Comparison of ENCODE assay signal across 8 mouse cellular contexts in genomic region chr9:65826588-65827343, GRCm38 (mm10). TPM values are rescaled to one million over a fixed set of nuclear protein-coding genes. Genes with fewer than 3 reads are reported as not detected.
DNase-seq lines count a peak whose midpoint lies in the region; ATAC-seq and TF ChIP-seq lines count a peak whose summit lies in the region.

No protein-coding gene starts in this region.

- peak overlapping the region; percentile 89 for H3K4me3 ChIP-seq in embryonic facial prominence, embryonic 11.5 days (ENCODE audit: low read depth, low read length)
- H3K4me3 ChIP-seq in liver, embryonic 12.5 days, result peak overlapping the region; percentile 87
- H3K4me3 ChIP-seq in myocyte, result peak overlapping the region; percentile 51
- peak overlapping the region; percentile 88 for H3K4me3 ChIP-seq in stomach, embryonic 15.5 days (replicated peaks)

- H3K27me3 ChIP-seq in embryonic facial prominence, embryonic 11.5 days (ENCODE audit: control insufficient read depth, insufficient read depth, low read length), result no peaks in the 10 kb centered on the region
- H3K27me3 ChIP-seq in liver, embryonic 12.5 days (replicated peaks), result no peaks in the 10 kb centered on the region
- H3K27me3 ChIP-seq in myocyte (ENCODE audit: control insufficient read depth, insufficient read depth, insufficient read length), result no peaks in the 10 kb centered on the region
- no peaks in the 10 kb centered on the region for H3K27me3 ChIP-seq in stomach, embryonic 15.5 days (replicated peaks)

- no peaks in the 10 kb centered on the region for H3K36me3 ChIP-seq in embryonic facial prominence, embryonic 11.5 days (replicated peaks; ENCODE audit: control insufficient read depth, insufficient read depth, low read depth, low read length)
- no peaks in the 10 kb centered on the region for H3K36me3 ChIP-seq in liver, embryonic 12.5 days
- H3K36me3 ChIP-seq in myocyte (ENCODE audit: control insufficient read depth, insufficient read depth), result peaks cover 2% of the 10 kb centered on the region
- H3K36me3 ChIP-seq in stomach, embryonic 15.5 days, result no peaks in the 10 kb centered on the region

- peak overlapping the region; percentile 98 for H3K9ac ChIP-seq in embryonic facial prominence, embryonic 11.5 days (replicated peaks; ENCODE audit: low read length)
- H3K9ac ChIP-seq in liver, embryonic 12.5 days, result peak overlapping the region; percentile 93
- peak overlapping the region; percentile 93 for H3K9ac ChIP-seq in stomach, embryonic 15.5 days

- peak; percentile 44 for DNase-seq in CD4-positive, CD25-positive, alpha-beta regulatory T cell, adult 2 months (ENCODE audit: low read depth, low spot score)
- DNase-seq in adrenal gland, postnatal 25 days, result peak; percentile 19
- DNase-seq in embryonic facial prominence, embryonic 11.5 days (ENCODE audit: low spot score), result peak; percentile 67
- peak; percentile 57 to 61 for DNase-seq in heart, adult 9 months (ENCODE audit: low spot score in 2 of 2)
- DNase-seq in kidney, adult 8-10 months, result peak; percentile 46 to 48

- peak overlapping the region; percentile 99 for H3K27ac ChIP-seq in embryonic facial prominence, embryonic 11.5 days (replicated peaks; ENCODE audit: low read depth, low read length)
- peak overlapping the region; percentile 95 for H3K27ac ChIP-seq in liver, embryonic 12.5 days
- H3K27ac ChIP-seq in stomach, embryonic 15.5 days, result peak overlapping the region; percentile 99

- H3K4me2 ChIP-seq in embryonic facial prominence, embryonic 11.5 days (ENCODE audit: low read depth, low read length), result peak overlapping the region; percentile 76
- peak overlapping the region; percentile 92 for H3K4me2 ChIP-seq in liver, embryonic 12.5 days
- H3K4me2 ChIP-seq in myocyte (ENCODE audit: low read depth), result peak overlapping the region; percentile 94
- H3K4me2 ChIP-seq in stomach, embryonic 15.5 days, result peak overlapping the region; percentile 70

- H3ac ChIP-seq in myocyte (ENCODE audit: control insufficient read depth, insufficient read length), result peak overlapping the region; percentile 84

- peaks cover 7% of the 10 kb centered on the region; the same call in 1 of the 2 replicates for H3K4me1 ChIP-seq in embryonic facial prominence, embryonic 11.5 days (ENCODE audit: control insufficient read depth, insufficient read depth, low read length)
- H3K4me1 ChIP-seq in liver, embryonic 12.5 days, result peaks cover 66% of the 10 kb centered on the region
- H3K4me1 ChIP-seq in stomach, embryonic 15.5 days, result peaks cover 31% of the 10 kb centered on the region

- H3K9me3 ChIP-seq in embryonic facial prominence, embryonic 11.5 days (replicated peaks; ENCODE audit: control insufficient read depth, low read length), result no peaks in the 10 kb centered on the region
- no peaks in the 10 kb centered on the region for H3K9me3 ChIP-seq in liver, embryonic 12.5 days (replicated peaks)
- H3K9me3 ChIP-seq in stomach, embryonic 15.5 days, result no peaks in the 10 kb centered on the region

- no peak for TF ChIP-seq POLR2A in myocyte (IDR thresholded peaks at IDR 0.05; ENCODE audit: insufficient read length, low read depth)

- ATAC-seq in embryonic facial prominence, embryonic 11.5 days (replicated peaks; ENCODE audit: insufficient number of reproducible peaks, low FRiP score, low TSS enrichment, low read depth), result peak; percentile 41
- ATAC-seq in liver, embryonic 12.5 days, result peak; percentile 58
- peak; percentile 54 for ATAC-seq in stomach, embryonic 15.5 days (ENCODE audit: insufficient read depth, low FRiP score, low read depth)

- WGBS in embryonic facial prominence, embryonic 11.5 days, result under 1% methylated on average over 28 of the region's 31 CpGs
- under 1% methylated on average over 30 of the region's 31 CpGs for WGBS in liver, embryonic 12.5 days (ENCODE audit: insufficient replicate concordance)
- under 1% methylated on average over 28 of the region's 31 CpGs for WGBS in stomach, embryonic 15.5 days

- peaks cover 51% of the 10 kb centered on the region for H3K79me2 ChIP-seq in myocyte (ENCODE audit: control insufficient read depth, insufficient read depth)

TF ChIP-seq in myocyte, 11 proteins besides CTCF, POLR2A, EP300 and RAD21:
- TF ChIP-seq MAX (IDR thresholded peaks at IDR 0.05; ENCODE audit: low read depth), result no peak
- TF ChIP-seq E2F4 (IDR thresholded peaks at IDR 0.05; ENCODE audit: insufficient read depth), result no peak
- TF ChIP-seq MYOG (IDR thresholded peaks at IDR 0.05; ENCODE audit: control insufficient read depth in 1 of 3, insufficient read depth in 1 of 3, insufficient read length in 2 of 3, low read depth in 2 of 3), result no peak
- TF ChIP-seq TCF12 (IDR thresholded peaks at IDR 0.05; ENCODE audit: insufficient read depth, poor library complexity, severe bottlenecking), result no peak
- no peak for TF ChIP-seq CEBPB (IDR thresholded peaks at IDR 0.05; ENCODE audit: insufficient read depth, poor library complexity, severe bottlenecking)
- TF ChIP-seq SRF (IDR thresholded peaks at IDR 0.05; ENCODE audit: control insufficient read depth, insufficient read length, low read depth), result no peak
- TF ChIP-seq REST (IDR thresholded peaks at IDR 0.05; ENCODE audit: insufficient read depth, insufficient read length), result no peak
- TF ChIP-seq TCF3 (IDR thresholded peaks at IDR 0.05; ENCODE audit: insufficient read length, low read depth), result no peak
- TF ChIP-seq MYOD1 (IDR thresholded peaks at IDR 0.05; ENCODE audit: control insufficient read depth in 1 of 3, insufficient read length in 2 of 3, low read depth in 2 of 3), result no peak
- TF ChIP-seq POLR2AphosphoS2 (IDR thresholded peaks at IDR 0.05; ENCODE audit: insufficient read length, low read depth), result no peak
- no peak for TF ChIP-seq USF1 (IDR thresholded peaks at IDR 0.05; ENCODE audit: low read depth)

RNA-seq across cellular contexts. Expression of gene Zfp609, which starts 0.6 kb away (rescaled TPM):
- total RNA-seq in adrenal gland, postnatal 25 days (2021), result 35.1 and 35.7 TPM in 2 replicates
- polyA plus RNA-seq in embryonic facial prominence, embryonic 11.5 days (2014; fragmentation: Nextera tagmentation; extraction: Ambion mirVana), result 5.4 and 7.3 TPM in 2 replicates
- 3.3 and 3.8 TPM in 2 replicates for polyA plus RNA-seq in liver, embryonic 12.5 days (2016; fragmentation: Nextera tagmentation; extraction: Ambion mirVana)
- 11.1 TPM for polyA plus RNA-seq in myocyte (2012; fragmentation: generic; extraction: Trizol)
- 6.4 and 6.5 TPM in 2 replicates for polyA plus RNA-seq in stomach, embryonic 15.5 days (2015; fragmentation: Nextera tagmentation; extraction: Ambion mirVana)

Comparison
In these comparisons a context has a peak if more than half of its experiments do, and no peak if none do; other contexts are left out.
1. Peak in every context shown above with its lines: DNase-seq, ATAC-seq, H3K4me3 ChIP-seq and H3K27ac ChIP-seq.